Mouse (Mus musculus): Measurements from ENCODE around the gene Selplg. TPM values are rescaled to one million over a fixed set of nuclear protein-coding genes. Genes with fewer than 3 reads are reported as not detected.

The Selplg gene
- polyA plus RNA-seq, 1 experiment from 2014 or later: 18.9 TPM

DNA sequence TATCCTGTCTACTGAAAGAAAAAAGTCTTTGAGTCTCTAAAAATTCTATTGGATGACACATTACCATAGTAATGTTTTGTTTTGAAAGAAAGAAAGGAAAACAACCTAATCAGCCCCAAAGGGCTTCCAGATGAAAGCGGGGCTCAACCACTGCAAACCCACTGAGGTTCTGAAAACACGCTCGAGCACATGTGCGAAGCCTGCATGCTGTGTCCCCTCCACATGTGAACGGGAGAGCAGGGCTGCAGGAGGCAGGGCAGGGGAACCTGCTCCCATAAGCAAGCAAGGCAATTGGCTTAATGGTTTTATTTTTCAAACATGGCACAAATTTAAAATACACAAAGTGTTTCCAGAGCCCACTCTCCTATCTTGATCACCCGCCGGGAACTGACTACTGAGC lies 24.2 kb upstream of the Selplg start:
- H3K9me3 ChIP-seq (ENCODE audit: low read length): no peaks in the 10 kb centered on the region

DNA sequence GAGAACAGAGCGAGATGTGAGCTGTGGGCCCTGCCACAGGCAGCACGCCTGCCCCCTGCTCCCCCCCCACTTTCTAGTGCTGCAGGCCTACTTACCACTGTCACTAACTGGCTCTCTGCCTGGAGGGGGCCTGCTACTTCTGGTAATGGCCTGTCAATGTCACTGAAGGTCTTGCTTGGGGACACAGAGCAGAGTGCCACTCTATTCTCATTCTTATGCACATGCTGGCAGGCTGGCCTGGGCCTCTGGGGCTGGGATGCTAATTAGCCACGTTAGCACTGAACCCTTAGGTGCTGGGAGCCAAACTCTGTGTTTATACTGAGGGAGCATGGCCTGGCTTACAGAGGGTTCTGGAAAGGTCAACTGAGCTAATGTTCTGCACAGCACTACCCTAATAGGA lies 23.3 kb upstream of the Selplg start:
- Histone ChIP-seq H3K9ac (replicated peaks) (no peak overlapping the region), H3K27ac (ENCODE audit: low read depth) (no peak overlapping the region), H3K4me3 (ENCODE audit: low read depth, low read length) (no peak overlapping the region), H3K27me3 (ENCODE audit: insufficient read depth, low read length) (no peaks in the 10 kb centered on the region), H3K36me3 (replicated peaks; ENCODE audit: insufficient read depth, low read length) (peaks cover 13% of the 10 kb centered on the region), H3K9me3 (ENCODE audit: low read length) (no peaks in the 10 kb centered on the region), H3K4me2 (ENCODE audit: low read depth, low read length) (no peak overlapping the region), H3K4me1 (ENCODE audit: insufficient read depth) (no peaks in the 10 kb centered on the region; the same call in 1 of the 2 replicates)
- ATAC-seq: peak; percentile 27; the same call in 1 of the 2 replicates
- WGBS (ENCODE audit: insufficient replicate concordance): 75% methylated on average over 3 of the region's 3 CpGs
- TF ChIP-seq EP300 (IDR thresholded peaks at IDR 0.05; ENCODE audit: low read depth) (no peak), CTCF (IDR thresholded peaks at IDR 0.05; ENCODE audit: low read depth) (no peak)
- no peak for DNase-seq

More for the DNA sequence above, 24.2 kb upstream of the Selplg start:
- Histone ChIP-seq H3K9ac (replicated peaks) (no peak overlapping the region), H3K27me3 (ENCODE audit: insufficient read depth, low read length) (no peaks in the 10 kb centered on the region), H3K27ac (ENCODE audit: low read depth) (peak overlapping the region; percentile 22; the same call in 1 of the 2 replicates), H3K36me3 (replicated peaks; ENCODE audit: insufficient read depth, low read length) (peaks cover 8% of the 10 kb centered on the region), H3K4me2 (ENCODE audit: low read depth, low read length) (no peak overlapping the region), H3K4me1 (ENCODE audit: insufficient read depth) (no peaks in the 10 kb centered on the region; the same call in 1 of the 2 replicates), H3K4me3 (ENCODE audit: low read depth, low read length) (no peak overlapping the region)
- DNase-seq (no peak), ATAC-seq (no peak)
- TF ChIP-seq EP300 (IDR thresholded peaks at IDR 0.05; ENCODE audit: low read depth): no peak
- no peak for TF ChIP-seq CTCF (IDR thresholded peaks at IDR 0.05; ENCODE audit: low read depth)
- 77% methylated on average over 7 of the region's 7 CpGs for WGBS (ENCODE audit: insufficient replicate concordance)

DNA sequence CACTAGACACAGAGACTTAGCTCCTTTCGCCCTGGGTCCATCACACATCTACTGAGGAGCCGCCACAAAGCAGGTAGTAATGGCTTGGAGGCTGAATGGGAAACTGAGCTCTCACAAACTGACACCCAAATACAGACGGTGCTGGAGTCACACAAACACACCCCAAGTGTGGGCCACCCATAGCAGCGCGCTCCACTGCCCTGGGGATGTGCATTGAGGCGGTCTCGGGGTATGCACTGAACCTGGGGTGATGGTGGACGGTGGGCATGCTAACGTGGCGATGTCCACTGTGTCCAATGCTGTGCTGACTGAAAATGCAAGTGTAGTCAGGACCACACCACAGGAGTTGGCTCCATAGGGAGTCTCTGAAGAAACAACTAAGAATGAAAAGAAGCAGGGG lies 22.7 kb upstream of the Selplg start:
- Histone ChIP-seq H3K4me2 (ENCODE audit: low read depth, low read length) (no peak overlapping the region), H3K36me3 (replicated peaks; ENCODE audit: insufficient read depth, low read length) (peaks cover 16% of the 10 kb centered on the region), H3K27ac (ENCODE audit: low read depth) (no peak overlapping the region), H3K4me3 (ENCODE audit: low read depth, low read length) (no peak overlapping the region), H3K9ac (replicated peaks) (no peak overlapping the region), H3K27me3 (ENCODE audit: insufficient read depth, low read length) (no peaks in the 10 kb centered on the region), H3K4me1 (ENCODE audit: insufficient read depth) (no peaks in the 10 kb centered on the region; the same call in 1 of the 2 replicates), H3K9me3 (ENCODE audit: low read length) (no peaks in the 10 kb centered on the region)
- TF ChIP-seq CTCF (IDR thresholded peaks at IDR 0.05; ENCODE audit: low read depth): no peak
- TF ChIP-seq EP300 (IDR thresholded peaks at IDR 0.05; ENCODE audit: low read depth): no peak
- ATAC-seq: no peak
- 89% methylated on average over 10 of the region's 10 CpGs for WGBS (ENCODE audit: insufficient replicate concordance)
- DNase-seq: no peak

DNA sequence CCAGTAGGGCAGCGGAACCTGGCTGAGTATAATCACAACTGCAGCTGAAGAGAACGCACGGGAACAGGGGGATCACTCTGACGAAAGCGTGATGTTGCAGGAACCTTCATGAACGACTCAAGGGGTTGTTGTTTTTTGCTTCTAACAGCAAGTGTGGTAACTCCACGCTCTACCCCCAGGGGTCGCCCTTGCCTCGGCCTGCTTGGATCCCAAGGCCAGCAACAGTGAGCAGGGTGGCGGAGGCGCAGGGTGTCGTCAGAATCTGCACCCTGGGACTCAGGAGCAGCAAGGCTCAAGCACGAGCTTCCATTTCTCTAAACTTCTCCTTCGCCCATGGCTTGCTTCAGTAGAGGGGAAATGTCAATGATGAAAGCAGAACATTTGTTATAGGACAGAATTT lies 22.1 kb upstream of the Selplg start:
- Histone ChIP-seq H3K9ac (replicated peaks) (no peak overlapping the region), H3K36me3 (replicated peaks; ENCODE audit: insufficient read depth, low read length) (peaks cover 21% of the 10 kb centered on the region), H3K27me3 (ENCODE audit: insufficient read depth, low read length) (no peaks in the 10 kb centered on the region), H3K4me2 (ENCODE audit: low read depth, low read length) (no peak overlapping the region), H3K9me3 (ENCODE audit: low read length) (no peaks in the 10 kb centered on the region), H3K4me3 (ENCODE audit: low read depth, low read length) (no peak overlapping the region), H3K27ac (ENCODE audit: low read depth) (no peak overlapping the region), H3K4me1 (ENCODE audit: insufficient read depth) (no peaks in the 10 kb centered on the region; the same call in 1 of the 2 replicates)
- peak; percentile 88 for DNase-seq
- peak; percentile 98 for TF ChIP-seq CTCF (IDR thresholded peaks at IDR 0.05; ENCODE audit: low read depth)
- no peak for TF ChIP-seq EP300 (IDR thresholded peaks at IDR 0.05; ENCODE audit: low read depth)
- ATAC-seq: peak; percentile 62
- 27% methylated on average over 14 of the region's 14 CpGs for WGBS (ENCODE audit: insufficient replicate concordance)

DNA sequence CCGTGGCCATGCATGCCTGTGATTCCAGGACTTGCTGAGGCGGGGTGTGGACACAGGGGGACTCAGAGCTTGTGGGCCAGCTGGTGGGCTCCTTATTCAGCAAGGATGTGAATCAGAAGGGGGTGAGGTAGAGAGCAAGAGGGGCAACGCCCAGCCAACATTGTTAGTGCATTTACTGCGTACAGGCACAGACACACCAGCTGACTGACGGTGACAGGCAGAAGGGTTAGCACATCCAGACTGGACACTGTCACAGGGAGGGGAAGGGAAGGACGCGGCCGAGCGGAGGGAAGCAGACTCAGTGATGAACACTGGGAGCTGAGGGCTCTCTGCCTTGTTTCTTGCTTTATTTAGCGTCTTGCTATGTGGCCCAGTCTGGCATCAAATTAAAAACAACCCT lies 21.1 kb upstream of the Selplg start:
- DNase-seq (no peak), ATAC-seq (no peak)
- Histone ChIP-seq H3K27ac (ENCODE audit: low read depth) (no peak overlapping the region), H3K4me2 (ENCODE audit: low read depth, low read length) (no peak overlapping the region), H3K4me1 (ENCODE audit: insufficient read depth) (no peaks in the 10 kb centered on the region), H3K9me3 (ENCODE audit: low read length) (no peaks in the 10 kb centered on the region), H3K9ac (replicated peaks) (no peak overlapping the region), H3K27me3 (ENCODE audit: insufficient read depth, low read length) (no peaks in the 10 kb centered on the region), H3K4me3 (ENCODE audit: low read depth, low read length) (no peak overlapping the region), H3K36me3 (replicated peaks; ENCODE audit: insufficient read depth, low read length) (peaks cover 25% of the 10 kb centered on the region)
- TF ChIP-seq CTCF (IDR thresholded peaks at IDR 0.05; ENCODE audit: low read depth) (no peak), EP300 (IDR thresholded peaks at IDR 0.05; ENCODE audit: low read depth) (no peak)
- WGBS (ENCODE audit: insufficient replicate concordance): 86% methylated on average over 10 of the region's 10 CpGs

DNA sequence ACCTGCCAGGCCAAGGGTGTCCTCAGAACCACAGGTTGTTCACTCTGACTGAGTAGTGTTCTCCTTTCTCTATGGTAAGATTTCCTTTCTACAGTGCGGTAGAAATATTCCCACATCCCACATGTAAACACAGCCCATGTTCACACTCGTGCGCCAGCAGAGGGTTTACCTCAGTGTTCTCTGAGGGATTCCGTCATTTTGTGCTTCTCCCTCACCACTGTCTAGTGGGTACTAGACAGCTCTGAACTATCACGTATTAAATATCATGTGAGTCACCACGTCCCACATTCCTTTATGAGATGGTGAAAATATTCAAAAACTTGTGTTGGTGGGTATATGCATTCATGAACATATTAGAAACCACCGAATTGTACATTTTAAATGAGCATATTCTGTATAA lies 20.0 kb upstream of the Selplg start:
- H3K9ac ChIP-seq (replicated peaks): no peak overlapping the region
- TF ChIP-seq CTCF (IDR thresholded peaks at IDR 0.05; ENCODE audit: low read depth) (no peak), EP300 (IDR thresholded peaks at IDR 0.05; ENCODE audit: low read depth) (no peak)
- peaks cover 33% of the 10 kb centered on the region for H3K36me3 ChIP-seq (replicated peaks; ENCODE audit: insufficient read depth, low read length)
- DNase-seq (no peak), ATAC-seq (no peak)
- no peak overlapping the region for H3K4me2 ChIP-seq (ENCODE audit: low read depth, low read length)
- no peaks in the 10 kb centered on the region for H3K9me3 ChIP-seq (ENCODE audit: low read length)
- no peaks in the 10 kb centered on the region for H3K4me1 ChIP-seq (ENCODE audit: insufficient read depth)
- WGBS (ENCODE audit: insufficient replicate concordance): 87% methylated on average over 7 of the region's 7 CpGs
- H3K4me3 ChIP-seq (ENCODE audit: low read depth, low read length): no peak overlapping the region
- H3K27ac ChIP-seq (ENCODE audit: low read depth): no peak overlapping the region
- no peaks in the 10 kb centered on the region for H3K27me3 ChIP-seq (ENCODE audit: insufficient read depth, low read length)

Measured in liver, postnatal 0 days (tissue).